Mouse (Mus musculus) kidney, postnatal 36 days (tissue): ENCODE results near the gene Fads1.

ENCODE experiments used
- DNase-seq, 2 experiments: peaks; one replicate each; pipeline ENCODE4 v3.0.0; 2021 to 2022; ENCODE audit warnings: mixed read lengths in 2 of 2

Gene Fads1

DNA sequence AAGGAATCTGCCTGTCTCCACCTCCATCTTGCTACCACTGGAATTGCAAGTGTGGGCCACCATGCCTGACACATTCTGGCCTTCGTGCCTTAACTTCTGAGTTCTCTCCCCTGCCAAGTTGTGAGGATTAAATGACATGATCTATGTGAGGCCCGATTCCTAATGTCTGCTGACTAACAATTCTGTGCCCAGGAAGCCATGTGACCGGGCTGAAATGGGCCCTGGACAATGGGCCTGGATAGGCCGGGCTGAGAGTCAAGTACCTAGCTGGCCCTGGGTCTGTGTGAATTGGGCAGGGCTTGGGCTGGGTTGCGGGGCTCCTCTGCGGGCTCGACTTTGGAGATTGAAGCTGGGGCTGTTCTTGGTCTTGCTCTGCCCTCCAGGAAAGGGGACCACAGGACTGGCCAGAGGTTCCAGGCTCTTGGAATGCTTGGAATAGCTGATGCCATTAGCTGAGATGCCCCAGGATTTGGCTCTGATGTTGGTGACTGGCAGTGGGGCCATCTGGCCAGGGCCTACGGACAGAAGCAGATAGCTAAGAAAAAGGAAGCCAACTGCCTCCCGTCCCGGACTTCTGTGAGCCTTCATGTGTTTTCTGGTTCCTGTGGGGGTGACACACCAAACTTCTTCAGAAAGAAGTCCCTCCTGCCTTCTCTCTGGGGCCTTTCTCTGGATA lies 31.2 kb downstream of the Fads1 start:
- DNase-seq: no peak

DNA sequence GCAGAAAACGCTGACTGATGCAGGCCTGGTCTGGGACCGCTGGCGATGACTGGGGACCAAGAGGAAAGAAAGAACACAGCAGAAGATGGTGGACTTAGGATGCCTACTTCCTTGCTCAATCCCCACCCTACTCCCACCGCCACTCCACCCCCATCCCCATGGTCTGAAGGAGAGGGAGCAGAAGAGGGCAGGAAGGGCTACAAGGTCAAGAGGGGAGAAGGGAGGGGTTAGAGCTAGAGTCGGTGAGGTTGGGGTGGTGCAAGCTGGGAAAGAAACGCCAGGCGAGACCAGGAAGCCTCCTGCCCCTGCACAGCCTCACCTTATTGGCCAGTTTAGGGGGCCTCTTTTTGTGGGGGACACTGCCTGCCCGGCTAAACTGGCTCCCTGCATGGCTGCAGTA lies 33.4 kb downstream of the Fads1 start:
- DNase-seq: no peak

DNA sequence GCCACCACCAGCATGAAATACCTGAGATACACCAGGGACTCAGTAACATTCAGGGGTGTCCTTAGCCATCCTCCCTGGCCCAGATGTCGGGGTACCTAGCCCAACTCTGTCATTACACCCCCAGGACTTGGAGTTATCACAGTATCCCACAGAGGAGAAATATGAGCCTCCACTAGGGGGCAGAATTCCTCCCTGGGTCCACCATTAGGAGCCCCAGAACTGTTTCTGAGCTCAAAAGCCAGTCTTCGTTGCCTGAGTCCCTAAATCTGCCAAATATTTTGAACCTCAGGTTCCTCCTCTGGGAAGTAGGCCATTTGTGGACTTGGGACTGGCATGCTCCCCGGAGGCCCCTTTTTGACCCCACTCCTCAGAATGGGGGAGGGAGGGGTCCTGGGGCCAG lies 36.4 kb downstream of the Fads1 start:
- DNase-seq: peak; percentile 52 to 75

DNA sequence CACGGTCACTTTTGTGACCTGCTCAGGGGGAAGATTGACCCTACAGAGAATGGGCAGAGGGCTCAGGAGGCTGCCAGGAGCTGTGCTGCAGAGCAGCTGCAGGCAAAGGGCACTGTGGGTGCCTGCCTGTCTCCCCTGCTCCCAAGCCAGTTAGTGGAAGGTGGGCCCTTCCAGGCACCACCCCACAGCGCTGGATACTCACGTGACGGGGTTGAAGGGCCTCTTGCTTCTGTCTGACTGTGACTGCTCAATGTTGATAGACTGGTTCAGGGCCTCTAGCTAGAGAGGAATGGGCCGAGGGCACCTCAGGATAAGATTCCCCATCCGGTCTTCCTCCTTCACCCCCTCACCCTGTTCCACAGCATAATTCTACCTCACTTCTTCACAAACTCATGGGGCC lies 36.9 kb downstream of the Fads1 start:
- DNase-seq: no peak

DNA sequence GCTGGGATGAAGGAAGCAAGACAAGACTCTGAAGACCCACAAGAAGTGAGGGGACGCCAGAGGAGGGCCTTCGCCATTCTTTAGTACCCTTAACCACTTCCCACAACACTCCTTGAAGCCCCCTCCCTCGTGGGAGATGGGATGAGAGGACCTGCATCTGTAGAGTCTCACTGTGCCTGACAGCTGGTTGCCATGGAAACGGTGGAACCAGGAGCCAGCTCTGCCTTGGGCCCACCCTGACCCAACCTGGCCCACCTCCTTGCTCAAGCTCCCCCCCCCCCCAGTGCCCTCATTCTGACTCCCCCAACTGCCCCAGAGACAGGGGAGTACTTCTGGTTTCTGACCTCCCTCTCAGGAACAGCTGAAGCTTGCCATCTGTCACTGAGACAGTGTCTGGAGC lies 38.9 kb downstream of the Fads1 start:
- DNase-seq: no peak

DNA sequence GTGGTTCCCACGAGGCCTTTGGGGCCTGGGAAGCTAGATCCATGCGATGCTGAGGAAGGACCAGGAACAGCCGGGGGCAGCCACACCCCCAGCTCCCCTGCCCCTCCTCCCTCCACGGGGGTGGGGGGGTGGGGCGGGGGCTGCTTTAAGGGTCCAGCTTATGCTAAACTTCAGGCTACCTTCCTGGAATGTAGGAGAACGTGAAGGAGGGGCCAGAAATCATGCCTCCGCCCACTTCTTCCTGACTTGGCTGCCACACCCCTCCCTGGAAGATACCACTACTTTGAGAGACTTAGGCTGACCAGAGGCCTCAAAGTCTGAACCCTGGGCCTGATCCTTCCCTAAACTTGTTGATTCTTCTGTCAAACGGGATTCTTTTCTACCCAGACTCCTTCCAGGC lies 40.0 kb downstream of the Fads1 start:
- no peak for DNase-seq

DNA sequence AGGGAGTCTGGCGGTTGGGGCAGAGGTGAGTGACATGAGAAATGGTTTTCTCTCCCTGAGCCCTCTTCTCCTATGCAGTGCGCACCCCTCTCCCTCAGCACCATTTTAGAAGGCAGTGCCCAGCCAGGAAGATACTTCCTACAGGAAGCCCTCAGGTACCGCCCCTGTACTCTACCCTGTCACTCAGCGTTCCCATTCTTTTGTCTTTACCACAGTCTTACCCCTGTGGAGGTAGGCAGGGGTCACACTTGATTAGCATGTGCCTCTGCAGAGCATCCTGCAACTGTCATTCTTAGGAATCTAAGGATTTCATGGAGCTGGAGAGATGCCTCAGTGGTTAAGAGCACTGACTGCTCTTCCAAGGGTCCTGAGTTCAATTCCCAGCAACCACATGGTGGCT lies 40.9 kb downstream of the Fads1 start:
- DNase-seq: no peak

DNA sequence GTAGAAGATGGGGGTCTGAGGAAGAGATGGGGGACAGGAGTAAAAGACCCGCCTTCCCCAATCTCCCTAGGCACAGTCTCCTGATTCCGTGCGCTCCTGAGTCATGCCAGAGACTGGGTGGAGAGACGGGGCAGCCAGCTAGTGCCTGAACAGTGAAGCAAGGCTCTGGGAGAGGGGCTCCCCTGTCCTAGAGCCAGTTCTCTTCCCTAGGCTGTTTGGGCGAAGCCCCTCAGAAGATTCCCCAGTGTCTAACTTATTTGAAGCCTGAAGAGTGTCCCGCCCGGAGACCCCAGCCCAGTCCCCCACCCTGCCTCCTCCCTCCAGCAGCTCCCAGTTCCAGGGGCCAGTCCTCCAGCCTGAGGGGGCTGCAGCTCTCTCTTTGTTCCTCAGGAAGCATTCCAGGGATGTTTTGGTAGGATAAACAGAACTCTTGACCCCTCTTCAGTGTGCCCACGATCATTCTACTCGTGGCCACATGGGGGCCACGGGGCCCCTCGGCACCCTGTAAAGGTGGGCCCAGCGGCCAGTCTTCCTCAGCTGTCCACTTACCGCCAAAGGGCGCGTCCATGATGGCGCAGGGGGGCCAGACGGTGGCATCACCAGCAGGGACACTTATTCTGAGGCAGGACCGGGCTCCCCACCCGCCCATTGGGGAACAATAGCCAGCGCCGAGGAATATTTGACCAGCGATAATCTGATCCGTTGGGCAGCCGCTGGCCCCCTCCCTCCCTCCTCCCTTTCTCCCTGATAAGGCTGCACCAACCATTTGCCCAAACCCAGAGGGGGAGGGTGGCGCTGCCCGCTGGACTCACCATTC lies 42.2 kb downstream of the Fads1 start:
- no peak for DNase-seq

DNA sequence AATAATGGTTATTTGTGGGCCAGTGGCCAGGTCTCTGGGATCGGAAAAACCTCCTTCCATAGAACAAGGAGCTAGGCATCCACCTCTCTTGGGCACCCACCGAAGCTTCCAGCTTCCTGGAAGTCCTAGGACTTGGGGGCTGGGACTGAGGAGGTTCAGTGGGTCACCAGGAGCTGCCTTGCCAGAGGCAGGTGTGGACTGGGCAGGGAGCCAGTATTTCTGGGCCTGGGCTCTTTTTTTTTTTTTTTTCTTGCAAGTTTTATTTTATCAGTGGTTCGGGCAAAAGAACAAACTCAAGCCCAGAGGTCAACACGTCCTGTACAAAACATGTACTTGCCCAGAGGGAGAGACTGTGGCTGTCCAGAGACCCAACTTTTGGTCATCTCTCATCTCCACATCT lies 43.1 kb downstream of the Fads1 start:
- peak; percentile 65 to 73 for DNase-seq

DNA sequence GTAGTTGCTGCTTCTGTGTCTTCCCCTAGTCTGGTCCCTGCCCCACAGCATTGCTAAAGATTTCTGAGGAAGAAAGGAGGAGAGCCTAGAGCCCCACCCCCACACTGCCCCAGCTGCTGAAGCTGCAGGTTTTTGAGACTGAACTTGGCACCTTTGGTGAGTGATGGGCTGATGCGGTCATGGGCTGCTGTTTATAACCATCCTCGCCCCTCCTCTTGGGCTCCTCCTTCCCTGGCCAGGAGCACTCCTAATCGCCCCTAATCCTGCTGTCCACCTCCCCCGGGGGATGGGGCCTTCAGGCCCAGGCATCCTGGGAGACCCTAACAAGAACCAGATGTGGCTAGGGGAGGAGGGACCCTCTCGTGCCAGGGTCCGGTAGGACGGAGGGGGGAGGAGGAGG lies 48.3 kb downstream of the Fads1 start:
- DNase-seq: peak; percentile 59 to 64

DNA sequence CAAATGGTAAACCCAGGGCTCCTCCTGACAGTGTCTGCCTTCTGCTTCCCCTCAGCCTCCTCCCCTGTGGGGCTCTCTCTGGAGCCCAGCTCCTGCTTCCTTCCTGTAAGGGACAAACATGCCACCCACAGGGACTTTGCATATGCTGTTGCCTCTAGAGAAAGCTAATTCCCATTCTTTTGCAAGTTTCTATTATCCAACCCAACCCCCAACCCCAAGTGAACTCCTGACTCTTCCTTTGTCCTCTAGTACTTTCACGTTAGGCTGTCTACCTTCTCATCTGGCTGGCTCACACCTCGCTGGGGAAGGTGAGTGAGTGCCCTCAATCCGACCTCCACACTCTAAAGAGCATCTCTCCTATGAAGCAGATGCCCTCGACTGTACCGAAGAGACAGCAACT lies 49.2 kb downstream of the Fads1 start:
- no peak for DNase-seq

DNA sequence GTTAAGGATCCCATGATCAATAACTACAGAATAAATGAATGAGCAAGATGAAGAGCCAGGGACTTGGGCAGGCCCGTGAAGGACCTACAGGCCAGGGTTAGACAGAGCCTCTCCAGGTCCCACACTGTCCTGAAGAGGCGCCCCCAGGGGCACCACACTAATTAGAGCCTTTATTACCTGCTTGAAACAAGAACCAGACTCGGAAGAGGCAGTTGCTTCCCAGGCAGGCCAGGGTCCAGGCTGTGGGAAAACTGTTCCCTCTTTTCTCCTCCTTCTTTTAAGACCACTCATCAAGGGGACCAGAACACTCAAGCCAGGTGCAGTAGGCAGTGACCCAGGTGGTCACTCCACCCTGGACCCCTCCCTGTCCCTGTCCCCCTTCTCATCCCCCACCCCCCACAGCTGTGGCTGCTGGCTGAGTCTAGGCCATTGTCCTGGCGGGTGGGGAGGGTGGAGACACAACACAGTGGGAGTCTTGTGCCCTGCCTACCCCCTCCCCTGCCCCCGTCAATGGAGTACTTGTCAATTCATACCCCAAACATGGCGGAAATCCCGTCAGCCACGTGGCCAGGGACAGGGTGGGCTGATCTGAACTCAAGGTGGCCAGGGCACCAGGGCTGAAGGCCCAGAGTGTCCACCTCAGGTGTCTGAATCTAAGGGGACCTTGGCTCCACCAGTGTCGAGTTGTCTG lies 49.8 kb downstream of the Fads1 start:
- no peak for DNase-seq

DNA sequence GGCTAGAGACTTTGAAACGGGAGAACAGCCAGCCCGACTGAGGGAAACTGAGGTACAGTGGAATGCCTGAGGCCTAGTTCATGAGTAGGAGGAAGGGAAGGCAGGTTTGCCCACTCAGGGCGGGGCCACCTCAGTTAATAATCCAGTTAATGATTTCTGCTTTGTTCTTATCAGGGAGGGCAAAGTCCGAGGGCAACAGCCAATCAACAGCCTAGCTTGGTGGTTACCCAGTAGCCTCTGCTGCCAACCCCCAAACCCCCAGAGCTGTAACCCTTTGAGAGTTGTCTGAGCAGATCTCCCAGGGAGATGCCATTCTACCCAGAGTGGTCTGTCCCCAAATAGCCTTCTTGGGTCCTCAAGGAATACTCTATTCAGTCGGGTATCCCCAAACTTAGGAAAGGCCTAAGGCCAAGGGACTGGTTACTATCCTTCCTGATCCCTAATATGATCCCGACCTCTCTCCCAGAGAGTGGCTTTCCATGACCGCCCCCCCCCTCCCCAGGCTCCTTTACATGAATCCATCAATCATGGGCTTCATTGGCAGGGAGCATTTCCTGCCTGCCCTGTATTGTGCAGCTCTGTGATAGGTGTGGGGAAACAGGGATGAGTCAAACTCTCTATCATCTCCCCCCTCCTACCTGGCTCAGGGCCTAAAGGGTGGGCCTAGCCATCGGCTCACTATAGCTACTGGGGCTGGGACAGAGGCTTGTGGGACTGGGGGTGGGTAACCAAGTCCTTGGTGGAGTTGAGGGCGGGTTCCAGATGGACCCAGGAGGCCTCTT lies 53.3 kb downstream of the Fads1 start:
- DNase-seq: peak; percentile 67 to 82

DNA sequence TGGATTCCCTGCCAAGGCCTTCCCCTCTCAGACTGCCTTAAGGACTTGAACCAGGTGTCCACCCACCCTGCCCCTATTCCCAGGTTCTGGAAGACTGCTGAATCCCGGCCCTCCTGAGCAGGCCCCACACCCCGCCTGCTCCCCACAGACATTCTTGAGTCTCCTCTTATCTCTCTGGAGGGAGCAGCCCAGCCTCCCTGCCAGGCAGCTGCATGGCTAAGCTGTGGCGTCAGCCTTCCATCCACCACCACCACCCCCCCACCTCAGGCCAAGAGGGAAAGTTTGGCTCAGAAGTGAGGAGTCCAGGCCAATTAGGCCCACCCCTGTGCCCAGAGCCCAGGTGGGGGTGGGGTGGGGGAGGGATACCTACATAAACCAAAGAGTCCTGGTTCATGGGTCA lies 55.8 kb downstream of the Fads1 start:
- no peak for DNase-seq

DNA sequence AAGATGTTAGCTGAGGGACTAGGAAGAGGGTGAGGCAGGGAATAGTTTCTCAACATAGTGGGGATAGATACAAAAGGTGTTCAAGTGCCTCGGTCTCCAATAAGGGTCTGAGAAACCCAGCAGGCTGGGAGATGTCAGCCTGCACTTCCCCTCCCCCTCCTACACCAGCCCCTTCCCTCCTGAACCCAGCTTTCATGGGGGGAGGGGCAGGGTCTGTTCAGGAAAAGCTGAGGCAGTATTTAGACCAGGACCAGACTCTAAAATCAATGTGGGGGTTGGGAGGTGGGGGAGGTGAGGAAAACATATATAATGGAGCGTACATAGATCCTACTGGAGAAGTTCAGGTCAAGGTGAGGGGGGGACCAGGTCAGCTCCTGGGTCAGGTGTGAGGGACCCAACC lies 56.7 kb downstream of the Fads1 start:
- DNase-seq: no peak

DNA sequence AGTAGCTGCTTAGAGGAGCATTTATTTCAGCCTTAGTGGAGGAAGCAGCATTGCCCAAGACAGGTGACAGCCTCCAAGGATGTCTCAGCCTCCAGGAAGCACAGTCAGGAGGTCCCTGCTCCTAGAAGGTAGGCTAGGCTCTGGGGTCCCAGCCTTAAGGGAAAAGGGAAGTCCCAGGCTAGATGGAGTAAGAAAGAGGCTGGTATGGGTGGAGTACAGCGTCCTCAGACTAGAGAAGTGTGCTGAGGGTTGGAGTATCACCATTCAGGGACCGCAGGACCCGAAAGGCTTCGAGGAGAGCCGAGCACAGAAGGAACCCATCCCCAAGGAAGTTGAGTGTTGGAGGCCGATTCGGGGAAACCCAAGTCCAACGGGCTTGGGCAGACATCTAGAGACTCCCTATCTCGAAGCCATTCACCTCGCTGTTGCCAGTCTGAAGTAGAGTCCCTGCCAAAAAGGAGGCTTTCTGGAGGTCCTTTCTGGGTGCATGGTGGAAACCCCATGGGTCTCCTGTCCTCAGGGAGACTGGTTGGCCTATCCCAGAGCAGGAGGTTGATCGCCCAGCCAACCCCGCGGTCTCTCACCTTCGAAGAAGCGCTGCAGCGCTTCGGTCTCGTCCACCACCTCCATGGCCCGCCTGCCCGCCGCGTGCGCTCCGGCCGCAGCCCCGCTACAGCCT lies 57.4 kb downstream of the Fads1 start:
- no peak for DNase-seq

DNA sequence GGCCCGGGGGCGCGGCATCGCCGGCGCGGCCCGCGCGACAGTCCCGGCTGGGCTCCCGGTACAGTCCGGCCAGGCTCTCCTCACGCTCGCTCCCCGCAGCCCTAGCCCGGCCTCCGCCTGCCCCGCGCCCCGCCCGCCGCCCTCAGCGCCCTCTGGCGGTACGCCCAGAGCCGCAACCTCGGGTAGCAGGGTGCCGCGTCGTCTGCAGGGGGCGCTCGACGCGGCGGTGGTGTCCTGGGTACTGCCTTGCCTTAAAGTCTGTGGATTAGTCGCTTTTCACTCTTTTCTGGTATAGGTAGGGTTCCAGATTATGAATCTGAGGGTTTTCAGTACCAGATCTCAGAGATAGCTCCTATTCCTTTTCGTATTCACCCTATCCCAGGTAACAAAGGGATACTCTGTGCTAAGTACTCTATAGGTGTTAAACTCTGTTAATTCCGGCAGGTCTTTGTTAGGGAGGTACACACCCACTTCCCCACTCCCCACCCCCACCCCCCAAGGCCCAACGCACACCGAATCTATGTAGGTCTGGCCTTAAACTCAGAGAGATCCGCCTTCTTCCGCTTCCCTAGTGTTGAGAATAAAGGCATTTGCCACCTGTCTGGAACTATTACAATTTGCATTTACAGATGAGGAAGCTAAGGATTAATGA lies 58.1 kb downstream of the Fads1 start, which contains the start of gene Myrf:
Gene Myrf (minus strand): TSS at position 95 of the 652 bp plus-strand sequence.
- peak; percentile 69 to 90 for DNase-seq

DNA sequence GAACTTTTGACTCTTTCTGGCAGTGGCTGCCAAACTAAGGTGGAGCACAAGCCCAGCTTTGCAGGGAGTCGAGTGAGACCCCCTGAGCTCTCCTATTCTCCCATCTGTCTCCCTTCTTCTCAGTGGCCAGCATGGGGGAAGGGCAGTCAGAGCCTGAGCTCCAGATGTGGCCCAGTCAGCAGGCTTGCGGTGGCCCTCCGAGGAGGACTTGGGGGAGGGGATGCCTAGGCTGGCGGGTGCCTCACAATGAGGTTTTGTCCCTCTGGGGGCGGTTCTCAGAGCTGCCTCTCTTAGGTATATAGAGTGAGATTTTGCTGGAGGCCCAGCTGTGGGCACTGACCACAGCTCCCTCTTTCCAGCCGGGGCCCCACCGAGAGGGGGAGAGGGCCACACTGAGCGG lies 60.2 kb downstream of the Fads1 start:
- DNase-seq: no peak

DNA sequence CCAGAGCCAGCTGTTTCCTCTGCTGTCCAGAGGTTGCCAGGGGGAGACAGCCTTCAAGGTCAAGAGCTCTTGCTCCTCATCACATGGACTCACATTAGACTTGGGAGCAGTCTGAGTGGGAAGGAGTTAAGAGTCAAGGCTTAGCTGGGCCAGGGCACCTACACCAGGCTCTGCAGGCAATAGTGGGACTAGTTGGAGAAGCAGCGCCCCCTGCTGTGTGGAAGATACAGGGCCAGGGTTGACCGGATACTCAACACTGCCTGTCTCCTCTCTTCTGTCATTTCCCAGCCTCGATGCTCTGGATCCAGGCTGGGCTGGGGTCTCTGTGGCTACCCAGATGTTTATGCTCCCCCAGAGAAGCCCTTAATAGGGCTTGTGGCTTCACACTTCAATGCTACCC lies 61.5 kb downstream of the Fads1 start:
- peak; percentile 52 to 84 for DNase-seq
